Mouse (Mus musculus) thymus, adult 2 months (tissue): ENCODE measurements around the gene Hist3h2ba. TPM values are rescaled to one million over a fixed set of nuclear protein-coding genes. Genes with fewer than 3 reads are reported as not detected.
"Not testable (repeated sequence)": the region's sequence is repeated elsewhere in the genome, so short reads cannot be mapped to it uniquely, and the experiment has no call there.

Experiments
- DNase-seq: peaks from one replicate; pipeline ENCODE4 v3.0.0; 2021
- H3K27ac ChIP-seq: fragments of 200-500 bp; 2 replicates; pipeline ENCODE4 v1.5.1; 2012; ENCODE audit warnings: low read length, control low read depth; ENCODE audit not compliant: control insufficient read depth, insufficient read depth
- H3K27me3 ChIP-seq: fragments of 200-500 bp; 2 replicates; pipeline ENCODE4 v1.6.1; 2012; ENCODE audit warnings: mild to moderate bottlenecking, low read length, moderate library complexity, mixed read lengths; ENCODE audit not compliant: control insufficient read depth, insufficient read depth
- H3K36me3 ChIP-seq: fragments of 200-500 bp; 2 replicates; pipeline ENCODE4 v1.6.1; 2012; ENCODE audit warnings: mild to moderate bottlenecking, low read length, moderate library complexity; ENCODE audit not compliant: control insufficient read depth, insufficient read depth
- H3K4me1 ChIP-seq: fragments of 200-500 bp; replicated peaks from 2 replicates; pipeline ENCODE4 v1.6.1; 2012; ENCODE audit warnings: low read length; ENCODE audit not compliant: control insufficient read depth, insufficient read depth
- H3K4me3 ChIP-seq: fragments of 200-500 bp; 2 replicates; pipeline ENCODE4 v1.5.1; 2012; ENCODE audit warnings: mild to moderate bottlenecking, low read length, control low read depth, moderate library complexity; ENCODE audit not compliant: control insufficient read depth, insufficient read depth
- CTCF ChIP-seq: fragments of 200-500 bp; IDR thresholded peaks from 2 replicates; pipeline ENCODE4 v1.5.1; 2012; ENCODE audit warnings: mild to moderate bottlenecking, control low read depth, low read length, moderate library complexity, borderline replicate concordance; ENCODE audit not compliant: control insufficient read depth, poor library complexity, insufficient read depth; ENCODE audit errors: extremely low read depth
- POLR2A ChIP-seq: fragments of 200-500 bp; IDR thresholded peaks from 2 replicates; pipeline ENCODE4 v1.6.1; 2012; ENCODE audit warnings: mild to moderate bottlenecking, low read length, control low read depth, moderate library complexity; ENCODE audit not compliant: control insufficient read depth, poor library complexity, insufficient read depth; ENCODE audit errors: extremely low read depth
- WGBS: fragments of 180-500 bp; shearing (Covaris S2); methylation state at CpG from one replicate; pipeline ENCODE4 v1.1.7; 2018; 5-methylcytosine and 5-hydroxymethylcytosine counted together
- polyA plus RNA-seq: library from polyadenylated mRNA; depleted of rRNA; stranded (reverse); fragments of >200 nt; gene quantifications from 2 replicates; pipeline ENCODE4 v1.2.3, GENCODE M21; 2012

Gene Hist3h2ba
- polyA plus RNA-seq, 1 experiment, result 47.2 TPM

DNA sequence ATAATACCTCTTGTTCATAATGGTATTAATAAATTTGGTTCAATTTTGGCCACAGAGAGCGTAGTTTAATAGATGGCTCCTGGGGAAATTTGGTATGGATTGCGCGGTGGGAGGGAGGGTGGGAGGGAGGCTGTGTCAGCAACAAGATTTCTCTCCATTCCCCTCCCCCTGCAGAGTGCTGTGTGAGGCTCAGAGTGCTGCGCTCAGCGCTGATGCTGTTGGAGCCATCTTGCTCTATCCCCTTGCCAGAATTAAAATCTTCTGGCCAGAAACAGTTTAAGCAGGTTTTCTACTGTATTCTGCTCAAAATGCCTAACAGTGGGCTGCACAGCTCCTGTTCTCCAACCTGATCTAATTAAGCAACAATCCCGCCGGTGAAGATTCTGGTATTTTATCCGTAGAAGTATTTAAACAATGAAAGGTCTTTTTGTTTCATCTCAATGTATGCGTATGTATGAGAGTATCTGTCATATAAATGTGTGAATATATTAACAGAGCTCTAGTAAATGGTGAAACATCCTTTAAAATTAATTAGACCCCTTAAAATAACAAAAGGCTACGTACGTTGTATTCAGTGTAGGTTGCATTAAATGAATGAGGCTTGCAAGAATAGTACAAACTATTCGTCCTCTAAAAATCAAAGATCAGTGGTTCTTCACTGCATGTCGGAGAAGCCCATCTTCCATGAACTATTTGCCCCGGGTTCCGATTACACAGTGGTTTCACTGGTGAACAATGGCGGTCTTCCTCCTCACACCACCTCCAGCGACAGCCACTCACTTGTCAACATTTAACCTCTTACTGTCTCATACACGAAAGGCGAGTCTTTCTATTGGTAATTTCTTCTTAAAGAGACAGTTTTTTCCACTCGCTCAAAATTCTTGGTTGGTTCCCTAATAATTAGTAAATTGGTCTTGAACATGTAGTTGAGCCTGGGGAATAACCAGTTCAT lies 1.0 kb downstream of the Hist3h2ba start:
- peak overlapping the region; percentile 92 for H3K27ac ChIP-seq
- no peak for DNase-seq
- H3K4me3 ChIP-seq, result peak overlapping the region; percentile 60
- no peak for TF ChIP-seq POLR2A
- TF ChIP-seq CTCF, result no peak
- 63% methylated on average over 20 of the region's 20 CpGs for WGBS
- peaks cover 8% of the 10 kb centered on the region; the same call in 1 of the 2 replicates for H3K4me1 ChIP-seq
- no peaks in the 10 kb centered on the region for H3K27me3 ChIP-seq
- no peaks in the 10 kb centered on the region for H3K36me3 ChIP-seq

DNA sequence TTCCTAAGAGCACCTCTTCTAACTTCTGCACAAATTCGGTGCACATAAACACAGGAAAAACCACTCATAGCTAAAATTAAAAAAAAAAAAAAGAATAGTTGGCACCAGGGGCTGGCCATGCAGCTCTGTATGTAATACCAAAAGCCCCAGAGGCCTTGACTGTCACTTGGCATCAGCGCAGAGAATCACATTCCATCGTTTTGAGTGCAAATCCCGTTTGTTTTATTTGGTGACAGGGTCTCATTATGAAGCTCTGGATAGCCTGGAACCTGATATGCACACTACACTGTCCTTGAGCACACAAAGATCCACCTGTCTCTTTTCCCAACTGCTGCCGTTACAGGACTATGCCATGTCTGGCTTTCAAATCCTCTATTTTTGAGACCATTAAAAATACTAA lies 2.5 kb downstream of the Hist3h2ba start:
- Histone ChIP-seq H3K4me3 (no peak overlapping the region), H3K27me3 (no peaks in the 10 kb centered on the region), H3K4me1 (peaks cover 8% of the 10 kb centered on the region; the same call in 1 of the 2 replicates), H3K27ac (no peak overlapping the region), H3K36me3 (no peaks in the 10 kb centered on the region)
- TF ChIP-seq POLR2A (no peak), CTCF (no peak)
- no peak for DNase-seq
- WGBS, result 94% methylated on average over 5 of the region's 5 CpGs

DNA sequence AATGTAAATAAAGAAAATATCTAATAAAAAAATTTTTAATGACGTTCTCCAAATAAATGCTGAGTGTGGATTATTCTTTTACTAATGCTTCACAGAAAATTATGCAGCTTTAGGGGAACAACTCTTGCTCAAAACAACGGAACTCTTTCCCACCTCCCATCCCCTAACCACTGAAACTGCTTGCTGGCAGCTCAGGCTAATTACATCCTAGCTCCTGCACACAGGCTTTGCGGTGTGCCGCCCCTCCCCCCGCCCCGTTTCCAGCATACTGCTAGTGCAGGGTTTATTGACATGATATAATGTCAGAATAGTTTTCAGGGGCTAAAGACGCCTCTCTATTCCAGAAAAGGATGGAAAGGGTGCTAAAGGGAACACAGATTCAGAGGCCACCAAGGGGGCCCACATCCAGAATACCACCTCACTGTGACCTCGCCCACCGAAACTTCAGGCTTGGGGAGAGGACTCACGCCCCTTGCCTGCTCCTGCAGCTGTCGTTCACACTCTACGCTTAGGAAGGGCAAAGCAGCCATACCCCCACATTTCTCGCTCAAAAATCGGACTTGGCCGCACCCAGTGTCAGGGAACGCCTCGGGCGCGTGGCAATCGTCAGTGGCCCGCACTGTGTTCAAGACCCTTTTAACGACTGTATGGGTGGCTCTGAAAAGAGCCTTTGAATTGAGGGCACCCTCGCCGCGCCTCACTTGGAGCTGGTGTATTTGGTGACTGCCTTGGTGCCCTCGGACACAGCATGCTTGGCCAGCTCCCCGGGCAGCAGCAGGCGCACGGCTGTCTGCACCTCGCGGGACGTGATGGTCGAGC lies 4.8 kb downstream of the Hist3h2ba start:
- Histone ChIP-seq H3K4me1 (peaks cover 21% of the 10 kb centered on the region), H3K36me3 (no peaks in the 10 kb centered on the region; the same call in 1 of the 2 replicates), H3K27ac (peak overlapping the region; percentile 84), H3K27me3 (no peaks in the 10 kb centered on the region), H3K4me3 (peak overlapping the region; percentile 60)
- DNase-seq, result peak; percentile 63
- TF ChIP-seq POLR2A (no peak), CTCF (no peak)
- WGBS, result 1% methylated on average over 33 of the region's 33 CpGs

- H3K27ac ChIP-seq, result peak overlapping the region; percentile 84
- H3K27me3 ChIP-seq, H3K36me3 ChIP-seq, DNase-seq: not testable (repeated sequence)
- H3K4me1 ChIP-seq, result peaks cover 22% of the 10 kb centered on the region
- 0% methylated on average over 17 of the region's 17 CpGs for WGBS
- H3K4me3 ChIP-seq, result peak overlapping the region; percentile 60
These were observed 5.4 kb downstream of the Hist3h2ba start for GRCm38 (mm10) chr11:58954170-58954419.

DNA sequence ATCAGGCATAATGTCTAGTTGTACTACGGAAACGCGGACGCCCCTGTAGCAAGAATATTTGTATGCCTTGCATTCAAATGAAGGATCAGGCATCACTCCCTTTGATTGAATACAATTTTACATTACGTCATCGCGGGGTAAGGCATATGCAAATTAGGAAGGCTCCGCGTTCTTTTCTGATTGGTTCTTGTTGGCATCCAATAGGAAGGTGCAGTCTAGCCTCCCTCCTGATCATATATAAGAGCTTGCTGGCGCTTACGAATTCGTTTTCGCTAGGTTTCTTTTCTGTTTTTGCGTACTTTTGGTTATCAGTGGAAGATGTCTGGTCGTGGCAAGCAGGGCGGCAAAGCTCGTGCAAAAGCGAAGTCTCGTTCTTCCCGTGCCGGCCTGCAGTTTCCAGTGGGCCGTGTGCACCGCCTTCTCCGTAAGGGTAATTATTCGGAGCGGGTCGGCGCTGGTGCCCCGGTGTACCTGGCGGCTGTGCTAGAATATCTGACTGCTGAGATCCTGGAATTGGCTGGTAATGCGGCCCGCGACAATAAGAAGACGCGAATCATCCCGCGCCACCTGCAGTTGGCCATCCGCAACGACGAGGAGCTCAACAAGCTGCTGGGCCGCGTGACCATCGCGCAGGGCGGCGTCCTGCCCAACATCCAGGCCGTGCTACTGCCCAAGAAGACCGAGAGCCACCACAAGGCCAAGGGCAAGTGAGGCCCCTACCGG lies 5.9 kb downstream of the Hist3h2ba start, which contains the start of the genes Hist3h2a and Trim17:
Gene Hist3h2a (plus strand): TSS at position 266 of the 723 bp plus-strand sequence.
Gene Trim17 (plus strand): TSS at position 266 of the 723 bp plus-strand sequence.
- WGBS, result under 1% methylated on average over 49 of the region's 49 CpGs
- peak within 1 kb of the TSS; percentile 61 for H3K4me3 ChIP-seq
- H3K27ac ChIP-seq, result peak within 1 kb of the TSS; percentile 95
- H3K36me3 ChIP-seq, result no peaks in the 10 kb centered on the region; the same call in 1 of the 2 replicates
- DNase-seq, result peak; percentile 86
- TF ChIP-seq CTCF, result peak; percentile 73; the same call in 1 of the 2 replicates
- TF ChIP-seq POLR2A, result peak; percentile 82; the same call in 1 of the 2 replicates
- H3K4me1 ChIP-seq, result peaks cover 20% of the 10 kb centered on the region
- no peaks in the 10 kb centered on the region for H3K27me3 ChIP-seq
